Mouse (Mus musculus) T-cell, adult 66 days (primary cell): ENCODE measurements around the gene Zfp661. TPM values are rescaled to one million over a fixed set of nuclear protein-coding genes. Genes with fewer than 3 reads are reported as not detected.

Experiments
- total RNA-seq, 2 experiments: library from RNA; stranded (reverse); gene quantifications; 3 replicates in 1 of 2; 4 replicates in 1 of 2; pipeline ENCODE4 v1.2.4; 2023

Gene Zfp661
- total RNA-seq = 1 to 10 TPM; 5.9 to 6.1 TPM

GRCm38 (mm10) chr2:127586694-127587513 lies at the start of gene Zfp661, which contains the start of gene Mrps5:
Zfp661 (minus strand) TSS chr2:127587094.
Mrps5 (plus strand) TSS chr2:127587222.

GRCm38 (mm10) chr2:127541185-127541584 lies 45.7 kb downstream of the Zfp661 start, which contains the start of gene Prom2:
Prom2 (minus strand) TSS chr2:127541467.

Other genes with a start within 250 kb of the Zfp661 start
- gene Astl, start 248.5 kb downstream of the Zfp661 start, total RNA-seq = not detected
- not detected for gene Adra2b, start 223.9 kb downstream of the Zfp661 start, total RNA-seq
- under 1 TPM; 0.36 to 0.55 TPM for gene Gpat2, start 161.9 kb downstream of the Zfp661 start, total RNA-seq
- 10 to 100 TPM; 17.2 to 18.3 TPM for gene Fahd2a, start 142.5 kb downstream of the Zfp661 start, total RNA-seq
- under 1 TPM; 0.21 to 0.38 TPM for gene Kcnip3, start 65.0 kb downstream of the Zfp661 start, total RNA-seq
- gene Prom2, start 45.6 kb downstream of the Zfp661 start, total RNA-seq = not detected
- gene Mrps5, start 128 bp upstream of the Zfp661 start, total RNA-seq = 100 to 1,000 TPM; 131 to 135 TPM
- gene Mal, start 69.6 kb upstream of the Zfp661 start, total RNA-seq = not detected
- gene Mall, start 142.8 kb upstream of the Zfp661 start, total RNA-seq = not detected
- 1 to 10 TPM in 1 of 2 experiments, not detected in 1; 1.7 TPM for gene Nphp1, start 201.8 kb upstream of the Zfp661 start, total RNA-seq
- gene Mtln, start 205.4 kb upstream of the Zfp661 start, total RNA-seq = 10 to 100 TPM in 1 of 2 experiments, 1 to 10 TPM in 1; 9.7 to 13.7 TPM
- 1 to 10 TPM in 1 of 2 experiments, under 1 TPM in 1; 0.36 to 1.4 TPM for gene Bub1, start 244.8 kb upstream of the Zfp661 start, total RNA-seq